Mouse (Mus musculus): Measurements from ENCODE around the gene Anks4b. TPM values are rescaled to one million over a fixed set of nuclear protein-coding genes. Genes with fewer than 3 reads are reported as not detected.

Anks4b gene
- total and polyA plus RNA-seq, 3 experiments: not detected

DNA sequence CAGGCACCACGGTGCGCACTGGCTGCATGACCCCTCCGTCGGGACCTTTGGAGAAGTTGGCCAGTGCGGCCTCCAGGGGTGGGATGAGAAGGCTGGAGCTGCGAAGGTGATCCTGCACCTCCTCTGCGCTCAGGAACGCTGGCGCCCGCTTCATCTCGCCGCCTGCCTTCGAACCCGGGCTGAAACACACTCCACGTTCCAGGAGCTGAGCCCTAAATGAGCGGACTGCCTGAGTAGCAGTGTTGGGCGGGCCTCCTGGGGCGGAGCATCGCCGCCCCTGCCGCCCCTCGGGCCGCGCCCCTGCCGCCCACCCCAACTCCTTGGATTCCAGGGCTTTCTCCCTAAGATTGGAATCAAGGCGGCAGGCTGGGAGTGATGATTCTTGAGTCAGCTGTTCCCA is 28.1 kb downstream of the Anks4b start, which contains the start of gene Crym:
Crym (minus strand) TSS at position 341 of the 400 bp plus-strand sequence.
- H3K79me2 ChIP-seq (ENCODE audit: control insufficient read depth, insufficient read depth, low read length, poor library complexity): no peaks in the 10 kb centered on the region
- H3K36me3 ChIP-seq (ENCODE audit: control insufficient read depth in 1 of 2, insufficient read depth in 2 of 2, low read length in 2 of 2): no peaks in the 10 kb centered on the region
- no peak within 1 kb of the TSS for H3K9ac ChIP-seq (ENCODE audit: control insufficient read depth, low read depth, low read length, poor library complexity, severe bottlenecking)
- H3K9me3 ChIP-seq (replicated peaks; ENCODE audit: insufficient read depth, low read length): no peaks in the 10 kb centered on the region
- H3K4me1 ChIP-seq (ENCODE audit: control insufficient read depth in 1 of 2, insufficient read depth in 2 of 2, low read length in 2 of 2): no peaks in the 10 kb centered on the region
- no peak within 1 kb of the TSS for H3K4me3 ChIP-seq (ENCODE audit: control insufficient read depth in 1 of 2, insufficient read depth in 1 of 2, low read depth in 2 of 2, low read length in 2 of 2)
- no peak within 1 kb of the TSS for H3K27ac ChIP-seq (ENCODE audit: control insufficient read depth, low read depth, low read length)
- no peak for TF ChIP-seq MXI1 (IDR thresholded peaks at IDR 0.05; ENCODE audit: low read depth, low read length)
- no peak for TF ChIP-seq MYB (IDR thresholded peaks at IDR 0.05; ENCODE audit: low read depth, low read length)
- TF ChIP-seq ZC3H11A (IDR thresholded peaks at IDR 0.05; ENCODE audit: low read depth, low read length): no peak
- TF ChIP-seq ZNF384 (IDR thresholded peaks at IDR 0.05; ENCODE audit: low read depth, low read length): no peak
- TF ChIP-seq POLR2A (IDR thresholded peaks at IDR 0.05; ENCODE audit: control insufficient read depth in 1 of 2, insufficient read depth in 1 of 2, low read depth in 1 of 2, low read length in 2 of 2, poor library complexity in 1 of 2): no peak
- H3K27me3 ChIP-seq (ENCODE audit: control insufficient read depth in 1 of 2, insufficient read depth in 2 of 2, low read length in 2 of 2): no peaks in the 10 kb centered on the region
- no peak for DNase-seq (ENCODE audit: low read depth, low spot score)

DNA sequence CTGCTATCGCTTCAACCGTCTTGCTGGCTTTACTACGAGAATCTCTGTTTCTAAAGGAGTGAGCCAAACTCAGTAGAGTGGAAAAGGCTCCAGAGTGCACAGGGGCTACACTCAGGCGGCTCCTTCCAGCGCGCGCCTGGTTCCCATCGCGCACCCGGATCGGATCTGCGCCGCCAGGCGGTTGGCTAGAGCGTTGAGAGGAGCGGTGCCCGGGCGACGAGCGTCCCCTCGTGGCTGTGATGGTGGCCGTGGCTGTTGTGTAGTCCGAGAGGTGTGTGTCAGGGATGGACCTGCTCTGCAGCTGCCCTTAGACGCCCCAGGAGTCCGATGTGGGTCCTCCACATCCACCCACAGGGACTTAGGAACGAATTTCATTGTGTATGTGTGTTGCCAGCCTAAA is 30.1 kb downstream of the Anks4b start, which contains the start of gene Abca14:
Abca14 (plus strand) TSS at position 173 of the 400 bp plus-strand sequence.
- no peaks in the 10 kb centered on the region for H3K27me3 ChIP-seq (ENCODE audit: control insufficient read depth in 1 of 2, insufficient read depth in 2 of 2, low read length in 2 of 2)
- no peaks in the 10 kb centered on the region for H3K4me1 ChIP-seq (ENCODE audit: control insufficient read depth in 1 of 2, insufficient read depth in 2 of 2, low read length in 2 of 2)
- no peak within 1 kb of the TSS for H3K9ac ChIP-seq (ENCODE audit: control insufficient read depth, low read depth, low read length, poor library complexity, severe bottlenecking)
- no peak for TF ChIP-seq KAT2A (conservative IDR thresholded peaks at IDR 0.05; ENCODE audit: low read depth, low read length)
- no peak for TF ChIP-seq POLR2AphosphoS2 (IDR thresholded peaks at IDR 0.05; ENCODE audit: low read length)
- TF ChIP-seq USF2 (IDR thresholded peaks at IDR 0.05; ENCODE audit: borderline replicate concordance in 1 of 2, insufficient read depth in 1 of 2, low read depth in 1 of 2, low read length in 2 of 2): no peak
- no peak for TF ChIP-seq RCOR1 (IDR thresholded peaks at IDR 0.05; ENCODE audit: low read depth, low read length)
- TF ChIP-seq MAZ (IDR thresholded peaks at IDR 0.05; ENCODE audit: low read depth, low read length): no peak
- no peak for TF ChIP-seq TAL1 (IDR thresholded peaks at IDR 0.05; ENCODE audit: low read length)
- no peak for TF ChIP-seq ZNF384 (IDR thresholded peaks at IDR 0.05; ENCODE audit: low read depth, low read length)
- TF ChIP-seq GATA1 (IDR thresholded peaks at IDR 0.05; ENCODE audit: low read depth, low read length): no peak
- TF ChIP-seq E2F4 (IDR thresholded peaks at IDR 0.05; ENCODE audit: borderline replicate concordance, low read depth, low read length): no peak
- no peak for TF ChIP-seq MAX (IDR thresholded peaks at IDR 0.05; ENCODE audit: low read length)
- TF ChIP-seq TCF12 (IDR thresholded peaks at IDR 0.05; ENCODE audit: low read depth, low read length): no peak
- TF ChIP-seq NELFE (IDR thresholded peaks at IDR 0.05; ENCODE audit: low read depth, low read length): no peak
- TF ChIP-seq MAFK (IDR thresholded peaks at IDR 0.05; ENCODE audit: borderline replicate concordance, low read depth, low read length): no peak
- TF ChIP-seq ZMIZ1 (IDR thresholded peaks at IDR 0.05; ENCODE audit: low read depth, low read length): no peak
- TF ChIP-seq JUND (IDR thresholded peaks at IDR 0.05; ENCODE audit: low read depth, low read length): no peak
- DNase-seq (ENCODE audit: low read depth, low spot score): no peak
- no peak within 1 kb of the TSS for H3K27ac ChIP-seq (ENCODE audit: control insufficient read depth, low read depth, low read length)
- H3K79me2 ChIP-seq (ENCODE audit: control insufficient read depth, insufficient read depth, low read length, poor library complexity): no peaks in the 10 kb centered on the region
- H3K4me3 ChIP-seq (ENCODE audit: control insufficient read depth in 1 of 2, insufficient read depth in 1 of 2, low read depth in 2 of 2, low read length in 2 of 2): no peak within 1 kb of the TSS
- no peaks in the 10 kb centered on the region for H3K36me3 ChIP-seq (ENCODE audit: control insufficient read depth in 1 of 2, insufficient read depth in 2 of 2, low read length in 2 of 2)
- no peaks in the 10 kb centered on the region for H3K9me3 ChIP-seq (replicated peaks; ENCODE audit: insufficient read depth, low read length)

All from MEL (cell line).